Mouse (Mus musculus) lung, postnatal 0 days (tissue): ENCODE measurements around the gene Osbp2. TPM values are rescaled to one million over a fixed set of nuclear protein-coding genes. Genes with fewer than 3 reads are reported as not detected.

Experiments
- ATAC-seq: fragments of 200-750 bp; cut with Nextera tagmentation; 2 replicates; pipeline ENCODE4 v1.8.0; 2017; ENCODE audit warnings: moderate library complexity
- DNase-seq: peaks from one replicate; pipeline ENCODE4 v3.0.0-alpha.2; 2016; ENCODE audit warnings: low spot score
- H3K27ac ChIP-seq: fragments of 300-500 bp; sonication (generic); 2 replicates; pipeline ENCODE4 v1.5.1; 2014; ENCODE audit warnings: antibody characterized with exemption, mild to moderate bottlenecking, low read length, mixed read lengths
- H3K27me3 ChIP-seq: fragments of 300-500 bp; sonication (generic); replicated peaks from 2 replicates; pipeline ENCODE4 v1.6.1; 2014; ENCODE audit warnings: low read length, mixed read lengths; ENCODE audit not compliant: insufficient read depth
- H3K36me3 ChIP-seq: fragments of 300-500 bp; sonication (generic); 2 replicates; pipeline ENCODE4 v1.6.1; 2014; ENCODE audit warnings: low read length, mixed read lengths; ENCODE audit not compliant: insufficient read depth
- H3K4me1 ChIP-seq: fragments of 300-500 bp; sonication (generic); 2 replicates; pipeline ENCODE4 v1.6.1; 2014; ENCODE audit warnings: antibody characterized with exemption, low read depth, low read length, mixed read lengths; ENCODE audit not compliant: insufficient read depth
- H3K4me2 ChIP-seq: fragments of 300-500 bp; sonication (generic); replicated peaks from 2 replicates; pipeline ENCODE4 v1.6.1; 2014; ENCODE audit warnings: low read depth, mild to moderate bottlenecking, low read length, moderate library complexity, mixed read lengths
- H3K4me3 ChIP-seq: fragments of 300-500 bp; sonication (generic); 2 replicates; pipeline ENCODE4 v1.5.1; 2014; ENCODE audit warnings: low read depth, low read length
- H3K9ac ChIP-seq: fragments of 300-500 bp; sonication (generic); replicated peaks from 2 replicates; pipeline ENCODE4 v1.6.1; 2014; ENCODE audit warnings: low read depth, mild to moderate bottlenecking
- H3K9me3 ChIP-seq: fragments of 300-500 bp; sonication (generic); 2 replicates; pipeline ENCODE4 v1.6.1; 2016; ENCODE audit warnings: low read length, mixed read lengths
- CTCF ChIP-seq: IDR thresholded peaks from 2 replicates; pipeline ENCODE4 v1.5.1; 2016; ENCODE audit warnings: antibody characterized with exemption, mild to moderate bottlenecking
- EP300 ChIP-seq: IDR thresholded peaks from 2 replicates; pipeline ENCODE4 v1.6.1; 2016; ENCODE audit warnings: antibody characterized with exemption, mild to moderate bottlenecking, control low read depth
- WGBS: fragments of 180-500 bp; shearing (Covaris S2); extraction: QIAGEN DNeasy Blood & Tissue Kit; methylation state at CpG from one replicate; pipeline ENCODE4 v1.1.7; 2014; 5-methylcytosine and 5-hydroxymethylcytosine counted together
- polyA plus RNA-seq: library from polyadenylated mRNA; unstranded; fragments of >200 nt; fragmentation: Nextera tagmentation; extraction: Ambion mirVana; gene quantifications from 2 replicates; pipeline ENCODE4 v1.2.1, GENCODE M21; 2015

Gene Osbp2
- polyA plus RNA-seq, 1 experiment from 2014 or later, result 0.17 TPM

- Histone ChIP-seq H3K4me3 (peak overlapping the region; percentile 45; the same call in 1 of the 2 replicates), H3K4me1 (no peaks in the 10 kb centered on the region), H3K27ac (no peak overlapping the region), H3K9ac (no peak overlapping the region), H3K27me3 (peaks cover 27% of the 10 kb centered on the region), H3K9me3 (no peaks in the 10 kb centered on the region), H3K4me2 (peak overlapping the region; percentile 90), H3K36me3 (no peaks in the 10 kb centered on the region)
- WGBS, result 15% methylated on average over 11 of the region's 11 CpGs
- DNase-seq (no peak), ATAC-seq (no peak)
- TF ChIP-seq EP300 (no peak), CTCF (no peak)
Observed at GRCm38 (mm10) chr11:3761339-3761738, 102.4 kb downstream of the Osbp2 start.

- Histone ChIP-seq H3K9me3 (no peaks in the 10 kb centered on the region), H3K4me1 (no peaks in the 10 kb centered on the region), H3K9ac (no peak overlapping the region), H3K36me3 (no peaks in the 10 kb centered on the region), H3K4me3 (no peak overlapping the region), H3K4me2 (no peak overlapping the region), H3K27me3 (peaks cover 27% of the 10 kb centered on the region), H3K27ac (no peak overlapping the region)
- no peak for DNase-seq
- no peak for ATAC-seq
- TF ChIP-seq EP300 (no peak), CTCF (no peak)
- WGBS, result 50% methylated on average over 5 of the region's 5 CpGs
Observed at GRCm38 (mm10) chr11:3759433-3759832, 104.3 kb downstream of the Osbp2 start.

GRCm38 (mm10) chr11:3755341-3755740 is 108.4 kb downstream of the Osbp2 start:
- DNase-seq (peak; percentile 7), ATAC-seq (no peak)
- H3K4me2 ChIP-seq, result no peak overlapping the region
- TF ChIP-seq CTCF (no peak), EP300 (no peak)
- H3K27me3 ChIP-seq, result 0 out of 2 replicates have a peak, but pooled peaks cover 4% of the 10 kb centered on the region
- H3K9me3 ChIP-seq, result no peaks in the 10 kb centered on the region
- 43% methylated on average over 4 of the region's 4 CpGs for WGBS
- H3K36me3 ChIP-seq, result no peaks in the 10 kb centered on the region
- H3K4me1 ChIP-seq, result no peaks in the 10 kb centered on the region
- H3K27ac ChIP-seq, result no peak overlapping the region
- no peak overlapping the region for H3K9ac ChIP-seq
- H3K4me3 ChIP-seq, result no peak overlapping the region

- Histone ChIP-seq H3K9me3 (no peaks in the 10 kb centered on the region), H3K27ac (no peak overlapping the region), H3K4me2 (no peak overlapping the region), H3K4me3 (no peak overlapping the region), H3K9ac (no peak overlapping the region), H3K36me3 (no peaks in the 10 kb centered on the region), H3K4me1 (no peaks in the 10 kb centered on the region), H3K27me3 (no peaks in the 10 kb centered on the region)
- TF ChIP-seq CTCF (no peak), EP300 (no peak)
- 42% methylated on average over 7 of the region's 7 CpGs for WGBS
- ATAC-seq (no peak; the same call in 1 of the 2 replicates), DNase-seq (no peak)
Observed at GRCm38 (mm10) chr11:3754685-3755084, 109.0 kb downstream of the Osbp2 start.

- DNase-seq, result no peak
- no peak for ATAC-seq
- TF ChIP-seq EP300 (no peak), CTCF (no peak; the same call in 1 of the 2 replicates)
- Histone ChIP-seq H3K4me3 (no peak overlapping the region), H3K27ac (no peak overlapping the region), H3K36me3 (no peaks in the 10 kb centered on the region), H3K9me3 (no peaks in the 10 kb centered on the region), H3K27me3 (no peaks in the 10 kb centered on the region), H3K9ac (no peak overlapping the region), H3K4me2 (no peak overlapping the region), H3K4me1 (no peaks in the 10 kb centered on the region)
- WGBS, result 45% methylated on average over 9 of the region's 9 CpGs
Observed at GRCm38 (mm10) chr11:3753897-3754296, 109.8 kb downstream of the Osbp2 start.

GRCm38 (mm10) chr11:3752766-3753165 is 110.9 kb downstream of the Osbp2 start:
- Histone ChIP-seq H3K27me3 (no peaks in the 10 kb centered on the region), H3K36me3 (no peaks in the 10 kb centered on the region), H3K4me1 (no peaks in the 10 kb centered on the region), H3K9me3 (no peaks in the 10 kb centered on the region), H3K4me2 (no peak overlapping the region), H3K4me3 (no peak overlapping the region), H3K27ac (no peak overlapping the region), H3K9ac (no peak overlapping the region)
- TF ChIP-seq EP300 (no peak), CTCF (no peak)
- DNase-seq, result no peak
- no peak for ATAC-seq
- 73% methylated on average over 3 of the region's 3 CpGs for WGBS

- no peak for TF ChIP-seq EP300
- TF ChIP-seq CTCF, result peak; percentile 29
- Histone ChIP-seq H3K4me2 (no peak overlapping the region), H3K4me3 (no peak overlapping the region), H3K9me3 (no peaks in the 10 kb centered on the region), H3K4me1 (no peaks in the 10 kb centered on the region), H3K36me3 (no peaks in the 10 kb centered on the region), H3K9ac (no peak overlapping the region), H3K27ac (no peak overlapping the region), H3K27me3 (no peaks in the 10 kb centered on the region)
- ATAC-seq (no peak), DNase-seq (no peak)
- WGBS, result 21% methylated on average over 7 of the region's 7 CpGs
Observed at GRCm38 (mm10) chr11:3749831-3750230, 113.9 kb downstream of the Osbp2 start.
